Mouse (Mus musculus) lung, postnatal 14 days (tissue): Measurements from ENCODE around the gene Ulk2.
A peak's percentile ranks its signal among the peaks of the same experiment; 100 is the strongest.
"Not testable (repeated sequence)": the region's sequence is repeated elsewhere in the genome, so short reads cannot be mapped to it uniquely, and the experiment has no call there.

Source experiments
- DNase-seq: peaks from one replicate; pipeline ENCODE4 v3.0.0; 2021

Gene Ulk2

GRCm38 (mm10) chr11:61854988-61855411 is at the start of gene Ulk2:
Ulk2 (minus strand) TSS chr11:61855073.
- DNase-seq = peak; percentile 88

DNA sequence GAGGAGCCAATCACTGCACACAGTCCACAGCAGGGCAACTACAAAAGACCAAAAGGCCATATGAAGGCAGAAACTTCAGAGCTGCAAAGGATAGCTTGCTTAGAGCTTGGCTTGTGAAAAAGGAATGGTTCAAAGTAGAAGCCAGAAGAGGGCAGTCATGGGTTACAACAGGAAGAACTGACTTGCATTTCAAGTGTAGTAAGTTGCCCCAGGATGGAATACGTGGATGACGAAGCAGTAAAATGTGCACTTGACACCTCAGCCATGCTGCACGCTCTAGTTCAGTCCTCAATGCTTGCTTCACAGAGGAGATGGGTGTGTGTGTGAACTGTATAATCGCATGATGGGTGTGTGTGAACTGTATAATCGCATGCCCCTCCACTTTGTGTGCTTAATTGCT is 27.3 kb upstream of the Ulk2 start:
- DNase-seq = no peak

- DNase-seq = no peak
Measured at GRCm38 (mm10) chr11:61879921-61880320, 25.0 kb upstream of the Ulk2 start.

DNA sequence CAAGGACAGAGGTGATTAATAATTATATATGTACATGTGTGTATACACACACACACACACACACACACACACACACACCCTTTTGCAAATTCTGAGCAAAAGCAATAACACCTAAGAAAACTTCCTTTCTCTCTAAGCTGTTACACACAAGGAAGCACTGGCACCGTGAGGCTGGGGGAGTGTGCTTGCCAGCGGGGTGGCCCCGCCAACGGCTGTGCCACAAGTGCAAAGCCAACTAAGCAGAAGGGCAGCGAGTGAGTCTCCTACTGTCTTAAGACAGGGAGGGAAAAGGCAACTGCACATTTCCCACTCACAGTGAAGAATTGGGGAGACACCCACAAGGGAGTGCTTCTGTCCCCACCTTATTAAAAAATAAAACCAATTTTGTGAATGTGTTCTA is 17.0 kb upstream of the Ulk2 start:
- no peak for DNase-seq

DNA sequence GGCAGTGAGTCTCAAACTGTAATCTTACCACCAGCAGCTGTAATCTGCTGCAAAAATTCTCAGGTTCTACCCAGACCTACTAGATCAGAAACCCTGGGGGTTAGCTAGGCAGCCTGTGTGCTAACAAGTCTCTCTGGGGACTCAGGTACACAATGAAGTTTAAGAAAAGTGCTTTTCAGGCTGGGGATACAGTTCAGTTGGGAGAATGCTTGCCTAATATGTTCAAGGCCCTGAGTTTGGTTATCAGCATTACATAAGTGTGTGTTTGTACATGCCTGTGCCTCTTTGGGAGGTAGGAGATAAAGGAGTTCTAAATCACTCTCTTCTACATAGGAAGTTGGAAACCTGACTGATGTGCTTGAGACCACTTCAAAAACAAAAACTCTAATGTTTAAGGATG is 12.0 kb upstream of the Ulk2 start:
- no peak for DNase-seq

GRCm38 (mm10) chr11:61861781-61862547 is 7.1 kb upstream of the Ulk2 start:
- DNase-seq = no peak

DNA sequence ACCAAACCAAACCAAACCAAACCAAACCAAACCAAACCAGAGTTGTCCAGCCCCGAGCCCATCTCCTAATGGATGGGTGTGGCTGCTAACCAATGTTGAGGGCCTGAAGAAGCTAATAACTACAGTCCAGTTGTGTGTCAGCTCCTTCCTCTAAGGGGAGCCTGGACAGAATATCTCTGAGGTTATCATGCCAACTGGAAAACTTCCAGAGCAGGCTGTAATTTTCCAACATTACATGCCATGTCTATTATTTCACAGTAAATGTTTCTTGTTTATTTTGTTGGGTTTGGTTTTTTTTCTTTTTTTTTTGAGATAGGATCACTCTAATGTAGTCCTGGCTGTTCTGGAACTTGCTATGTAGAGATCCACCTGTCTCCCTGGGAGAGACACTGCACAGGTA is 4.4 kb upstream of the Ulk2 start:
- no peak for DNase-seq

GRCm38 (mm10) chr11:61855539-61855938 is 666 bp upstream of the Ulk2 start:
- DNase-seq = no peak

GRCm38 (mm10) chr11:61854211-61854987 is 474 bp downstream of the Ulk2 start:
- peak; percentile 84 for DNase-seq

GRCm38 (mm10) chr11:61853659-61854058 is 1.2 kb downstream of the Ulk2 start:
- DNase-seq = no peak

DNA sequence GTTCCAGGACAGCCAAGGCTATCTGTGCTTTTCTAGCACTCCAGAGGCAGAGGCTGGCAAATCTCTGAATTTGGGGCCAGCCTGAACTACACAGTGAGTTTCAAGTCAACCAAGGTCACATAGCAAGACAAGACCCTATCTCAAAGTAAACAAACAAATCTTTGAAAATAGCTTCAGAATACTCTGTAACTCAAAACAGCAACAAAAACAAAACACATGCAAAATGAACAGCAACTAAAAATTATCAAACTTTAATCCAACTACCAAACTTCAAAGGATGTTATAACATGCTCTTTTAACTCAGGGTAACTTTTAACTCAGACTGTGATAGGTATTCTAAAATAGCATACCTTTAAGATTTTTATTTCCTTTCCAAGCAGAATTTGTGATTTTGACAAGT is 2.0 kb downstream of the Ulk2 start:
- no peak for DNase-seq

- no peak for DNase-seq
Measured at GRCm38 (mm10) chr11:61851195-61851594, 3.7 kb downstream of the Ulk2 start.

DNA sequence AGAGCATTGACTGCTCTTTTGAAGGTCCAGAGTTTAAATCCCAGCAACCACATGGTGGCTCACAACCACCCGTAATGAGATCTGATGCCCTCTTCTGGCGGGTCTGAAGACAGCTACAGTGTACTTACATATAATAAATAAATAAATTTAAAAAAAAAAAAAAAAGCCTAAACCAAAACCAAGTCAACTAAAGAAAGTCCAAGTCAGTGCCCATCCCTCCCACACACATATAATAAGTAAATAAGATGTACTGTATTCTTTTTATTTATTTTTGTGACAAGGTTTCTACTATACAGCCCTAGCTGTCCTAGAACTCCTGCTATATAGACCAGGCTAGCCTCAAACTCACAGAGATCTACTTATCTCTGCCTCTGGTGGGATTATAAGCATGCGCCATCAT is 14.2 kb downstream of the Ulk2 start:
- not testable (repeated sequence) for DNase-seq

DNA sequence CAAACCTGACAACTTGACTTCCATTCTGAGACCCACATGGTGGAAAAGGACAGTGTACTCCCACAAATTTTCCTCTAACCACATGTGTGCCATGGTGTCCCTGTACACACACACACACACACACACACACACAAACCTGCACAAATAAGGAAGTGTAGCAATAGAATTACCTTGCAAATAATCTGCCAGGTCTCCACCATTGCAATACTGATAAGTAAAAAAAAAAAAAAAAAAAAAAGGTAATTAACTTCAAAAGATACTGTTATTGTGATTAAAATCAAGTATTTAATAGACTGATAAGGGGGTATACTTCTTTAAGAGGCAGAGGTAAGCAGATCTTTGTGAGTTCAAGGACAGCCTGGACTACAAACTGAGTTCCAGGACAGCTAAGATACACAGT is 14.9 kb downstream of the Ulk2 start:
- no peak for DNase-seq

DNA sequence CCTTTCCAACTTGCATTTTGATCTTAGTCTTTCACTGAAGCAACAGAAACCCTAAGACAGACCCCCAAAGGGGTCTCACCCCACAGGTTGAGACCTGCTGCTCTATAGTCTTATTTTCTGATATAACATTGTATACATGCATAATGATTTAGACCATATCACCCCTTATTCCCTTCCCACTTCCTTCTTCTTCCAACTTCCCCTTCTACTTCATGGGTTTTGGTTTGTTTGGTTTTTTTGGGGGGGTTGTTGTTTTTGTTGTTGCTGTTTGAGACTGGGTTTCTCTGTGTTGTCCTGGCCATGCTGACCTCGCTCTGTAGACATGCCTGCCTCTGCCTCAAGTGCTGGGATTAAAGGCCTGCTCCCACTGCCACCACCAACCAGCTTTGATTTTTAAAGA is 15.7 kb downstream of the Ulk2 start:
- no peak for DNase-seq

GRCm38 (mm10) chr11:61809793-61810192 is 45.1 kb downstream of the Ulk2 start:
- DNase-seq = no peak

GRCm38 (mm10) chr11:61808551-61809117 is 46.2 kb downstream of the Ulk2 start:
- peak; percentile 5 for DNase-seq

- no peak for DNase-seq
Measured at GRCm38 (mm10) chr11:61793441-61793840, 61.4 kb downstream of the Ulk2 start.

DNA sequence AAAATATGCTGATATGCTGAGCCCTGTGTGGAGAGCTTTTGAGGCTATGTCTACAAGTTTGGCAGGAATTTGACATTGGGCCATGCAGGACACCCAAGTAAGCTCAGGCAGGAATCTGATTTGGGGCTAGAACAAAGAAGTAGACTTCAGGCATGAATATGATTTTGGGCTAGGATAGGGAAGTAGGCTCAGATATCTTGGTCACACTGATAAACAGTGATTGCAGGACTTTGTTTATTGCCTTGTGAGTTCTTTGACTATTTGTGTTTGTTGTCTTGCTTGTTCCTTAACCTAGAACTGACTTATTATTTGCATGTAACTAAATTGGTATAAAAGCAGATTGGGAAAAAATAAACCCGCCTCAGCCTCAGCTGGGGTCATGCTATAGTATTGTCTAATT is 66.3 kb downstream of the Ulk2 start:
- DNase-seq = no peak

DNA sequence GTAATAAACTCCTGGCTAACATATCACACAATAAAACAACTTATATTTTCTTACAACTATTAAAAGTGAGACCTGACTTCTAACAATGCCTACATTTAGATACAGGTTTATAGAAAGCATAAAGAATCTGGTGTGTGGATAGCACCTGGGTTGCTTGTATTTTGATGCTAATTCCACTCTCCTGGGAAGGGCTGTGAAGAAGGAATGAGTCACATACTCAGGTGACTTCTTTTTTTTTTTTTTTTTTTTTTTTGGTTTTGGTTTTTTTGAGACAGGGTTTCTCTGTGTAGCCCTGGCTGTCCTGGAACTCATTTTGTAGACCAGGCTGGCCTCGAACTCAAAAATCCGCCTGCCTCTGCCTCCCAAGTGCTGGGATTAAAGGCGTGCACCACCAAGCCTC is 72.3 kb downstream of the Ulk2 start:
- not testable (repeated sequence) for DNase-seq

- DNase-seq = no peak
Measured at GRCm38 (mm10) chr11:61774551-61775149, 80.2 kb downstream of the Ulk2 start.

- DNase-seq = peak; percentile 100
Measured at GRCm38 (mm10) chr11:61761584-61762407, 93.1 kb downstream of the Ulk2 start, which contains the start of gene Prpsap2. Prpsap2 (minus strand) TSS chr11:61762088.

GRCm38 (mm10) chr11:61760518-61760917 is 94.4 kb downstream of the Ulk2 start:
- DNase-seq = no peak
